Mouse (Mus musculus) hindbrain, embryonic 11.5 days (tissue): ENCODE results near the gene Sox5. TPM values are rescaled to one million over a fixed set of nuclear protein-coding genes. Genes with fewer than 3 reads are reported as not detected.

Experiments used
- ATAC-seq: fragments of 200-750 bp; cut with Nextera tagmentation; 2 replicates; pipeline ENCODE4 v1.8.0; 2017; ENCODE audit warnings: mild to moderate bottlenecking, moderate TSS enrichment, moderate library complexity; ENCODE audit not compliant: low FRiP score
- DNase-seq: peaks from one replicate; pipeline ENCODE4 v3.0.0-alpha.2; 2015; ENCODE audit warnings: low spot score
- H3K27ac ChIP-seq: fragments of 300-500 bp; sonication (generic); 2 replicates; pipeline ENCODE4 v1.5.1; 2014; ENCODE audit warnings: mild to moderate bottlenecking, low read depth, low read length
- H3K27me3 ChIP-seq: fragments of 300-500 bp; sonication (generic); 2 replicates; pipeline ENCODE4 v1.6.1; 2014; ENCODE audit warnings: mild to moderate bottlenecking, low read length, moderate library complexity, mixed read lengths; ENCODE audit not compliant: control insufficient read depth, insufficient read depth
- H3K36me3 ChIP-seq: fragments of 300-500 bp; sonication (generic); 2 replicates; pipeline ENCODE4 v1.6.1; 2014; ENCODE audit warnings: mild to moderate bottlenecking, low read length, moderate library complexity, mixed read lengths; ENCODE audit not compliant: control insufficient read depth, insufficient read depth
- H3K4me1 ChIP-seq: fragments of 300-500 bp; sonication (generic); replicated peaks from 2 replicates; pipeline ENCODE4 v1.6.1; 2014; ENCODE audit warnings: low read length, mixed read lengths; ENCODE audit not compliant: control insufficient read depth, insufficient read depth
- H3K4me2 ChIP-seq: fragments of 300-500 bp; sonication (generic); replicated peaks from 2 replicates; pipeline ENCODE4 v1.6.1; 2014; ENCODE audit warnings: mild to moderate bottlenecking, low read depth, low read length
- H3K4me3 ChIP-seq: fragments of 300-500 bp; sonication (generic); 2 replicates; pipeline ENCODE4 v1.5.1; 2014; ENCODE audit warnings: low read depth, low read length
- H3K9ac ChIP-seq: fragments of 300-500 bp; sonication (generic); 2 replicates; pipeline ENCODE4 v1.6.1; 2014; ENCODE audit warnings: low read depth, low read length
- H3K9me3 ChIP-seq: fragments of 300-500 bp; sonication (generic); 2 replicates; pipeline ENCODE4 v1.6.1; 2016; ENCODE audit warnings: low read length; ENCODE audit not compliant: control insufficient read depth
- WGBS: fragments of 180-500 bp; shearing (Covaris S2); extraction: QIAGEN DNeasy Blood & Tissue Kit; methylation state at CpG from one replicate; pipeline ENCODE4 v1.1.7; 2014; 5-methylcytosine and 5-hydroxymethylcytosine counted together
- polyA plus RNA-seq: library from polyadenylated mRNA; unstranded; fragments of >200 nt; fragmentation: Nextera tagmentation; extraction: Ambion mirVana; gene quantifications from 2 replicates; pipeline ENCODE4 v1.2.1, GENCODE M21; 2014

The Sox5 gene
- polyA plus RNA-seq, 1 experiment from 2014 or later, result 35.0 TPM

DNA sequence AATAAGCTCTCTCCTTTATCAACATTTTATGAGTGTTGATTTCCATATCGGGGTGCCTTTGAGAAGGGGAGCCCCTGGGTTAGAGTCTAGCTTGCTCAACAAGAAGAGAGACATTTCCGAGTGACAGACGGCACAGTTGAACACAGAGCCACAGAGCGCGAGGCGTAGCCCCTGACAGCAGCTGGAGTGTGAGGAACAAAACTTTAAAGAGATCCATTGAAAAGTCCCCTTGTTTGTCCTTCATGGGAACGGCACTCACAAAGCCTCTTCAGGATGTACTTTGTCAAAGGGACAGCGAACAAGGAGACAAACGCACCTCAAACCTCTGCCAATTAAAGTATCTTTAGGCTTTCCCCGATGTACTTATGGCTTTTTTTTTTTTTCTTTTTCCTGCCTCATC is 674.9 kb downstream of the Sox5 start:
- H3K4me2 ChIP-seq, result no peak overlapping the region
- no peaks in the 10 kb centered on the region for H3K4me1 ChIP-seq
- no peaks in the 10 kb centered on the region for H3K9me3 ChIP-seq
- WGBS, result 32% methylated on average over 10 of the region's 10 CpGs
- H3K4me3 ChIP-seq, result no peak overlapping the region
- H3K9ac ChIP-seq, result no peak overlapping the region
- no peak for ATAC-seq
- no peaks in the 10 kb centered on the region for H3K36me3 ChIP-seq
- H3K27ac ChIP-seq, result no peak overlapping the region
- peak; percentile 28 for DNase-seq
- no peaks in the 10 kb centered on the region for H3K27me3 ChIP-seq

DNA sequence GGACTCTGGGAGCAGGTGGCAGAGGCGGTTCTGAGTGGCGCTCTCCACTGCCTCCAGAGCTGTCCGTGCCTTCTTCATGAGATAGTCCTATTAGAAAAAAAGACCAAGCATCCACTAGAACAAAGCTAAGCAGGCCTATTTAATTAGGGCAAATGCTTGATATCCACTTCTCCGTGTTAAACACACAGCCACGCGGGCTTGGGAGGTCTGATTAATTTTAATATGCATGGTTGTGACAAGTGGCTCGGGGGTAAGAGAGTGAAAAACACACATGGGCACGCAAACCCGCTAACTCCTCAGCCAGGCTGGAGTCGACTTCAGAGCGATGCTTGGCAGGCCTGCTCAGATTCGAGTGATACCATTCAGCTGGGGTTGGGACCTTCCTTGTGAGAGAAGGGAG is 676.1 kb downstream of the Sox5 start:
- no peak overlapping the region for H3K4me2 ChIP-seq
- no peaks in the 10 kb centered on the region for H3K36me3 ChIP-seq
- H3K4me1 ChIP-seq, result no peaks in the 10 kb centered on the region
- no peak overlapping the region for H3K4me3 ChIP-seq
- ATAC-seq, result no peak
- WGBS, result 90% methylated on average over 12 of the region's 12 CpGs
- DNase-seq, result no peak
- H3K9me3 ChIP-seq, result no peaks in the 10 kb centered on the region
- no peak overlapping the region for H3K27ac ChIP-seq
- no peaks in the 10 kb centered on the region for H3K27me3 ChIP-seq
- no peak overlapping the region for H3K9ac ChIP-seq

DNA sequence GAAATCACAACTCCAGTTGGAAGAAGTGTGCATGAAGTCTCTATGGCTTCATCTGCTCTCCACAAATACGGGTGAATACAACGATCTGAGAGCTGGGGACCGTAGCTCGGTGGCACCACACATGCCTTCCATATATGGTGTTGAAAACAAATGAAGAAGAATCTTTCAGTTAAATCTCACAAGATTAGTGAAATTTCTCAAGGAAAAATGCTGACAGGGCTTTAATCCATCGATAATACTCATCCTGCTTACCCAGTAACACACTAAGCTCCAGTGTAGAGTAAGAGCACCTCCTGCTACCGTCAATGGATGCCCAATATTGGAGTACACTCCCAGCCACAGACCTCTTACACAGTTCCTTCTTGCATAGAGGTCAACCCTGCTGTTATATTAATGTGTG is 678.2 kb downstream of the Sox5 start:
- Histone ChIP-seq H3K4me3 (no peak overlapping the region), H3K9me3 (no peaks in the 10 kb centered on the region), H3K4me2 (no peak overlapping the region), H3K4me1 (no peaks in the 10 kb centered on the region), H3K27ac (no peak overlapping the region), H3K9ac (no peak overlapping the region), H3K36me3 (no peaks in the 10 kb centered on the region), H3K27me3 (no peaks in the 10 kb centered on the region)
- ATAC-seq (no peak), DNase-seq (no peak)
- 95% methylated on average over 6 of the region's 6 CpGs for WGBS

DNA sequence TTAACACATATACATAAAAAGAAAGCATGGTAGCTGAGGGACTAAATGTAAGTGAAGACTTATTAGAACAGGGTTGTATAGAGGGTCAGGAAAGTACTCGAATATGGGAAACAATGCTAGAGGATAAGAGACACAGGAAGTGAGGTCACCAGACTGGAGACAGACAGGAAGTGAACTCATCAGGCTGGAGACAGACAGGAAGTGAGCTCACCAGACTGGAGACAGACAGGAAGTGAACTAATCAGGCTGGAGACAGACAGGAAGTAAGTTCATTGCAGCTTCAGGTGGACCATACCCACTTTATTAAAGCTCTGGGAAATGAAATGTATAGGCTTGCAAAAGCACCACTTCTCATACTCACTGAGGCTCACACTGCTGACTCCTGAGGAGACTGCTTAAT is 680.9 kb downstream of the Sox5 start:
- WGBS, result 81% methylated on average over 1 of the region's 1 CpGs
- Histone ChIP-seq H3K36me3 (no peaks in the 10 kb centered on the region), H3K4me2 (no peak overlapping the region), H3K4me1 (no peaks in the 10 kb centered on the region), H3K4me3 (no peak overlapping the region), H3K27ac (no peak overlapping the region), H3K9me3 (no peaks in the 10 kb centered on the region), H3K27me3 (no peaks in the 10 kb centered on the region), H3K9ac (no peak overlapping the region)
- ATAC-seq (no peak), DNase-seq (no peak)

DNA sequence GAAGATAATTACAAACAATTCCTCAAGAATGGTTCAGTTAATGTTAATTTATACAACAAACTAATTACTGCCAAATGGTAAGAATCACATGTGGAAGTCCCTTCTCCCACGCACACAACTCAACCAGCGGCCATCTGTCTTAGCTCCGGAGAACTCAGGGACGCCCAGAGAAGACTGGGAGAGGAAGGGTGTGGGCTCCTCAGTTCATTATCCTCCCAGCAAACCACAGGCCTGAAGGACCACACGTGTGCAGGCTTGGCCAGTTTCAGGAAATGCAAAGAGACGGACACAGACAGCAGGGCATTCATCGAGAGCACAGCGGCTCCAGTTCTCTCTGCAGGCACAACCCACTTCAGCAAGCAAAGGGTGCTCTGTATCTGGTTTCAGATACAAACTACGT is 683.7 kb downstream of the Sox5 start:
- Histone ChIP-seq H3K36me3 (no peaks in the 10 kb centered on the region), H3K9ac (no peak overlapping the region), H3K4me3 (no peak overlapping the region), H3K9me3 (no peaks in the 10 kb centered on the region), H3K27ac (no peak overlapping the region), H3K4me1 (no peaks in the 10 kb centered on the region), H3K4me2 (no peak overlapping the region), H3K27me3 (no peaks in the 10 kb centered on the region)
- ATAC-seq (no peak; the same call in 1 of the 2 replicates), DNase-seq (peak; percentile 30)
- 49% methylated on average over 9 of the region's 9 CpGs for WGBS

DNA sequence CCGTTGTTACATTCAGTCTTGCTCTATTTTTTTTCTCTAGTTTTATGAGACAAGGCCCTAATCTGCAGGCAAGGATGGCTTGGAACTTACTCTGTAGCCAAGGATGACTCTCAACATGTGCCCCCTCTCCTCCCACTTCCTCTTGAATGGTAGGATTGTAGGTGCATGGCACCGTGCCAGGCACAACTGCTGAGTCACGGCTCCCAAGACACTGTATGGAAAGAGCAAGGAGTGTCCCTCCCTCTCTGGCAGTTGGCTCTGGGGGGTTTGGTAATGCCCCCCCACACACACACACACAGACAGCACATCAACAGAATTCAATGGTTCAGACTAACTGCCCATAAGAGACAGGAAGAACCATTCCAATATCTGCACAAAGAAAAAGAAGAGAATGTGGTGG is 693.5 kb downstream of the Sox5 start:
- Histone ChIP-seq H3K9me3 (no peaks in the 10 kb centered on the region), H3K36me3 (no peaks in the 10 kb centered on the region), H3K4me2 (no peak overlapping the region), H3K27ac (no peak overlapping the region), H3K9ac (no peak overlapping the region), H3K27me3 (no peaks in the 10 kb centered on the region), H3K4me3 (no peak overlapping the region), H3K4me1 (no peaks in the 10 kb centered on the region)
- ATAC-seq (no peak), DNase-seq (no peak)
- WGBS, result 82% methylated on average over 3 of the region's 3 CpGs

DNA sequence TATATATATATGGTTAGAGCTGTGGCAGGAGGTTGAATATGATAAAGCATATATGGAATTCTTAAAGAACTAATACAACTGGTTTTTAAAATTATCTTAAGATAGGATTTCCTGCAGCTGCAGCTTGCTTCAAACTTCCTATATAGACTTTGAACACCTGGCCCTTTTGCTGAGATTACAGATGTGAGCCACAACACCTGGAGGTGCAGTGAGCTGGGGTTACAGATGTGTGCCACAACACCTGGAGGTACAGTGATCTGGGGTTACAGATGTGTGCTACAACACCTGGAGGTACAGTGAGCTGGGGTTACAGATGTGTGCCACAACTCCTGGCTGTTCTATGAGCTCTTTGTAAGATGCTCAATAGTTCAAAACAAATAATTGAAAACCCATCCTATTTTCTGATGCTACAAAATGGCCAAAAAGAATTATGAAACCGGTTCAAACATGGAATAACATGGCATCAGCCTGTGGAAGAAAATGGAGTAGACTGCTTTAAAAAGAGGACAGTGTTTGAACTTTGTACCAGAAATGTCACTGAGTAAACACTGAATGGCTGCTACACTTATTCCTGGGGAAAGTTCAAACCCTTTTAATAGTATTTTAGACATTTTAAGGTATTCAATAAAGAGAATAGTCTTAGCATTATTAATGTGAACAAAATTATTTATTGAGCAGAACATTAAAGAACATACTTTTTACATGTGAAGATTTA is 695.5 kb downstream of the Sox5 start:
- no peak overlapping the region for H3K4me3 ChIP-seq
- H3K9me3 ChIP-seq, result no peaks in the 10 kb centered on the region
- ATAC-seq, result no peak
- no peaks in the 10 kb centered on the region for H3K27me3 ChIP-seq
- no peak overlapping the region for H3K9ac ChIP-seq
- DNase-seq, result no peak
- H3K27ac ChIP-seq, result no peak overlapping the region
- H3K4me1 ChIP-seq, result no peaks in the 10 kb centered on the region
- H3K4me2 ChIP-seq, result no peak overlapping the region
- H3K36me3 ChIP-seq, result no peaks in the 10 kb centered on the region
- 76% methylated on average over 1 of the region's 1 CpGs for WGBS

DNA sequence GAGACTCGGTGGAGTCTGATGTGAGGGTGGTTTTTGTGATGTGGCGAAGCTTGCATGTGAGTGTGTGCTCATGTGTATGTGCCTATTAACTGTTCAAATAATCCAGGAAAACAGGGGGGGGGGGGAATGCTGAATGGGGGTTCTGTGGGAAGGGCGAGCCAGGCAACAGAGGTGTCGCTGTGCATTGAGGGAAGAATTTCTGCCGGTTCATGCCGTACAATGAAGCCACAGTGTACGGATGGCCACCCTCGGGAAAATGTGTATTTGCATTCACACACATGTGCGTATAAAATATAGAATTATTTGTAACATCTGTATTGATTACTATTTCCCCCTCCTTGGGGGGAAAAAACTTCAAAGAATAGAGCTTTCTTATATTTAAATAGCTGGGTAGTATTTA is 699.5 kb downstream of the Sox5 start:
- Histone ChIP-seq H3K4me2 (no peak overlapping the region), H3K9me3 (no peaks in the 10 kb centered on the region), H3K9ac (no peak overlapping the region), H3K4me1 (no peaks in the 10 kb centered on the region), H3K27me3 (no peaks in the 10 kb centered on the region), H3K4me3 (no peak overlapping the region), H3K36me3 (no peaks in the 10 kb centered on the region), H3K27ac (no peak overlapping the region)
- ATAC-seq (no peak), DNase-seq (no peak)
- 92% methylated on average over 9 of the region's 9 CpGs for WGBS

DNA sequence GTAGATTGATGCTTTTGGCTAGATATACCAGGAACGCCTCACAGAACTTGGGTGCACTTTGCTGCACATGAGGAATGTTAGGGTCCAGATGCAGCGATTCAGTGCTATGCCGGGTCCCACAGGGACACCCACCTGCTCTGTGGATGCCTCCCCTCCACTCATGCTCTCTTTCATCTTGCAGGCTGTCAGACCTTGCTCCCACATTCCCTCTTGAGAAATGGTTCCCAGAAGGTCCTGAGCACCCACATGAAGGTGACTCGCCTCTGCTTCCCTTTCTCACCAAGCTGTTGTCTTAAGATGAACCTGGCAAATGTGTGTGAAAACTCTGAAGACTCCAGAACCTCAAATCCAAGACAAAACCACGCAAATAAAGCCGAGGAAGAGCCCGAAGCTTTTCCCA is 704.0 kb downstream of the Sox5 start:
- Histone ChIP-seq H3K27me3 (no peaks in the 10 kb centered on the region), H3K4me1 (no peaks in the 10 kb centered on the region), H3K4me2 (no peak overlapping the region), H3K27ac (no peak overlapping the region), H3K9me3 (no peaks in the 10 kb centered on the region), H3K36me3 (no peaks in the 10 kb centered on the region), H3K4me3 (no peak overlapping the region), H3K9ac (no peak overlapping the region)
- DNase-seq (no peak), ATAC-seq (no peak)
- WGBS, result 94% methylated on average over 7 of the region's 7 CpGs
